Mouse (Mus musculus) intestine, postnatal 0 days (tissue): Measurements from ENCODE around the gene Calca. TPM values are rescaled to one million over a fixed set of nuclear protein-coding genes. Genes with fewer than 3 reads are reported as not detected.
"Not testable (repeated sequence)": the region's sequence is repeated elsewhere in the genome, so short reads cannot be mapped to it uniquely, and the experiment has no call there.

Source experiments
- ATAC-seq: fragments of 200-750 bp; cut with Nextera tagmentation; 2 replicates; pipeline ENCODE4 v1.8.0; 2017; ENCODE audit warnings: mild to moderate bottlenecking, moderate TSS enrichment, moderate library complexity
- H3K27ac ChIP-seq: fragments of 300-500 bp; sonication (generic); 2 replicates; pipeline ENCODE4 v1.5.1; 2014; ENCODE audit warnings: mild to moderate bottlenecking, low read depth, low read length, moderate library complexity
- H3K27me3 ChIP-seq: fragments of 300-500 bp; sonication (generic); replicated peaks from 2 replicates; pipeline ENCODE4 v1.6.1; 2014; ENCODE audit warnings: low read length, mixed read lengths; ENCODE audit not compliant: control insufficient read depth, insufficient read depth
- H3K36me3 ChIP-seq: fragments of 300-500 bp; sonication (generic); 2 replicates; pipeline ENCODE4 v1.6.1; 2014; ENCODE audit warnings: mild to moderate bottlenecking, moderate library complexity; ENCODE audit not compliant: control insufficient read depth, insufficient read depth
- H3K4me1 ChIP-seq: fragments of 300-500 bp; sonication (generic); replicated peaks from 2 replicates; pipeline ENCODE4 v1.6.1; 2014; ENCODE audit warnings: antibody characterized with exemption, low read length, mixed read lengths; ENCODE audit not compliant: control insufficient read depth, insufficient read depth
- H3K4me2 ChIP-seq: fragments of 300-500 bp; sonication (generic); replicated peaks from 2 replicates; pipeline ENCODE4 v1.6.1; 2014; ENCODE audit warnings: low read depth, mild to moderate bottlenecking, moderate library complexity
- H3K4me3 ChIP-seq: fragments of 300-500 bp; sonication (generic); 2 replicates; pipeline ENCODE4 v1.5.1; 2014; ENCODE audit warnings: low read depth, low read length
- H3K9ac ChIP-seq: fragments of 300-500 bp; sonication (generic); 2 replicates; pipeline ENCODE4 v1.6.1; 2014; ENCODE audit warnings: mild to moderate bottlenecking, low read depth, low read length
- H3K9me3 ChIP-seq: fragments of 300-500 bp; sonication (generic); 2 replicates; pipeline ENCODE4 v1.6.1; 2016; ENCODE audit warnings: mixed run types; ENCODE audit not compliant: control insufficient read depth
- CTCF ChIP-seq: sonication (generic); IDR thresholded peaks from 2 replicates; pipeline ENCODE4 v1.5.1; 2016; ENCODE audit warnings: low read depth, mild to moderate bottlenecking, control low read depth, antibody characterized with exemption, moderate library complexity
- WGBS: fragments of 180-500 bp; shearing (Covaris S2); extraction: QIAGEN DNeasy Blood & Tissue Kit; methylation state at CpG from one replicate; pipeline ENCODE4 v1.1.7; 2014; 5-methylcytosine and 5-hydroxymethylcytosine counted together
- polyA plus RNA-seq: library from polyadenylated mRNA; unstranded; fragments of >200 nt; fragmentation: Nextera tagmentation; extraction: Ambion mirVana; gene quantifications from 2 replicates; pipeline ENCODE4 v1.2.1, GENCODE M21; 2015

Gene Calca
- polyA plus RNA-seq, 1 experiment from 2014 or later: 2.6 TPM

DNA sequence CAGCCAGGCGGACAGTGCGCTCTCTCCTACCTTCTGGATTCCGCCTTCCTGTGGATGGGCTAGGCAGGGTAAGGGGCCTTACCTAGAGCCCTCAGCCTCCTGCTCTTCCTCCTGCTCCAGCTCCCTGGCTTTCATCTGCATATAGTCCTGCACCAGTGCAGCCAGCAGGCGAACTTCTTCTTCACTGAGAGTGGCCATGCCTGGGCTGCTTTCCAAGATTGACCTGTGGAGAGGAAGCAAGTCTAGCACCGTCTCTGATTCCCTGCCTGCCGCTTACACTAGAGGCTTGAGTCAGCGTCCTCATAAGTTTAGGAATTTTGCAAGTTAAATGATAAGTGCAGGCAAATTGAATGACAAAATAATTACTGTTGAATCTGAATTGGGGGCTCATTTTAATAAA lies 1.8 kb downstream of the Calca start:
- WGBS: 64% methylated on average over 7 of the region's 7 CpGs

GRCm38 (mm10) chr7:114625966-114626365 lies 10.2 kb downstream of the Calca start:
- ATAC-seq: no peak
- H3K36me3 ChIP-seq: no peaks in the 10 kb centered on the region
- H3K9ac ChIP-seq: no peak overlapping the region
- TF ChIP-seq CTCF: no peak
- H3K4me1 ChIP-seq: no peaks in the 10 kb centered on the region
- H3K4me3 ChIP-seq: no peak overlapping the region
- no peak overlapping the region for H3K4me2 ChIP-seq
- no peaks in the 10 kb centered on the region for H3K9me3 ChIP-seq
- WGBS: 81% methylated on average over 3 of the region's 3 CpGs
- H3K27ac ChIP-seq: no peak overlapping the region
- no peaks in the 10 kb centered on the region for H3K27me3 ChIP-seq

More for the DNA sequence above, 1.8 kb downstream of the Calca start:
- no peak overlapping the region for H3K4me2 ChIP-seq
- no peak overlapping the region for H3K27ac ChIP-seq
- TF ChIP-seq CTCF: no peak
- ATAC-seq: no peak
- H3K4me1 ChIP-seq: 0 out of 2 replicates have a peak, but pooled peaks cover 2% of the 10 kb centered on the region
- H3K36me3 ChIP-seq: no peaks in the 10 kb centered on the region
- no peaks in the 10 kb centered on the region for H3K9me3 ChIP-seq
- no peak overlapping the region for H3K9ac ChIP-seq
- peaks cover 20% of the 10 kb centered on the region for H3K27me3 ChIP-seq
- no peak overlapping the region for H3K4me3 ChIP-seq

GRCm38 (mm10) chr7:114616759-114617158 lies 19.4 kb downstream of the Calca start:
- H3K27me3 ChIP-seq: no peaks in the 10 kb centered on the region
- no peak overlapping the region for H3K9ac ChIP-seq
- H3K4me3 ChIP-seq: no peak overlapping the region
- H3K36me3 ChIP-seq: no peaks in the 10 kb centered on the region
- no peak overlapping the region for H3K4me2 ChIP-seq
- no peaks in the 10 kb centered on the region for H3K9me3 ChIP-seq
- ATAC-seq: no peak
- TF ChIP-seq CTCF: no peak
- no peak overlapping the region for H3K27ac ChIP-seq
- 86% methylated on average over 6 of the region's 6 CpGs for WGBS
- H3K4me1 ChIP-seq: no peaks in the 10 kb centered on the region

- H3K4me3 ChIP-seq, H3K27me3 ChIP-seq, H3K9ac ChIP-seq, H3K4me2 ChIP-seq, ATAC-seq, H3K36me3 ChIP-seq, H3K27ac ChIP-seq, H3K4me1 ChIP-seq, H3K9me3 ChIP-seq: not testable (repeated sequence)
- 93% methylated on average over 8 of the region's 8 CpGs for WGBS
Measured at GRCm38 (mm10) chr7:114594391-114594790, 41.8 kb downstream of the Calca start.

GRCm38 (mm10) chr7:114582441-114582840 lies 53.7 kb downstream of the Calca start:
- 50% methylated on average over 2 of the region's 2 CpGs for WGBS
- Histone ChIP-seq H3K27ac (no peak overlapping the region), H3K4me1 (no peaks in the 10 kb centered on the region), H3K36me3 (no peaks in the 10 kb centered on the region), H3K4me3 (no peak overlapping the region), H3K9me3 (no peaks in the 10 kb centered on the region), H3K27me3 (no peaks in the 10 kb centered on the region; the same call in 1 of the 2 replicates), H3K9ac (no peak overlapping the region), H3K4me2 (no peak overlapping the region)
- ATAC-seq: no peak
- no peak for TF ChIP-seq CTCF

Other genes starting within 250 kb of the Calca start
- 1.7 and 2.1 TPM in 2 replicates for gene Pde3b, start 221.1 kb downstream of the Calca start, polyA plus RNA-seq
- gene Cyp2r1, start 73.4 kb downstream of the Calca start, polyA plus RNA-seq: 1.8 and 2.8 TPM in 2 replicates
- gene Calcb, start 82.3 kb upstream of the Calca start, polyA plus RNA-seq: 12.9 and 15.7 TPM in 2 replicates
- gene Insc, start 107.3 kb upstream of the Calca start, polyA plus RNA-seq: 8.3 and 9.9 TPM in 2 replicates